Mouse (Mus musculus) spleen, postnatal 10 days (tissue): ENCODE measurements around the gene Reck.
A peak's percentile ranks its signal among the peaks of the same experiment; 100 is the strongest.

Experiments
- DNase-seq, 2 experiments: peaks; one replicate each; pipeline ENCODE4 v3.0.0; 2021 to 2022; ENCODE audit warnings: low spot score in 2 of 2

Reck gene

DNA sequence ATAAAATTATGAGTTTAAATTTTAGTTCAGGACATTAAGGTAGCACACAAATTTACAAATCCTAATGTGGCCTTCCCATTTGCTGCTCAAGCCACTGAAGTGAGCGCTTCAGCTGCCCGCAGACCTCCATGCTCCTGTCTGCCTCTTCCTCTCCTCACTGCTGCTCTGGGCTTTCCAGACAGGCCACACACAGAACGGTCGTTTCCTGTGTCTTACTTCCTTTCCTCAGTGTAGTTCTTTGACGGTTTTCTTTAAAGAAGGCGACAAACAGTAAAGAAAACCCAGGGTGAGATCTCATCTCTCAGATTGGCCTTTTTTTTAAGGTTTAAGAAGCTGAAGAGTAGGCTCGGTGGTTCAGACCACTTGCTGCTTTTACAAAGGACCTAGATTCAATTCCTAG, 28.4 kb downstream of the Reck start:
- DNase-seq: no peak

DNA sequence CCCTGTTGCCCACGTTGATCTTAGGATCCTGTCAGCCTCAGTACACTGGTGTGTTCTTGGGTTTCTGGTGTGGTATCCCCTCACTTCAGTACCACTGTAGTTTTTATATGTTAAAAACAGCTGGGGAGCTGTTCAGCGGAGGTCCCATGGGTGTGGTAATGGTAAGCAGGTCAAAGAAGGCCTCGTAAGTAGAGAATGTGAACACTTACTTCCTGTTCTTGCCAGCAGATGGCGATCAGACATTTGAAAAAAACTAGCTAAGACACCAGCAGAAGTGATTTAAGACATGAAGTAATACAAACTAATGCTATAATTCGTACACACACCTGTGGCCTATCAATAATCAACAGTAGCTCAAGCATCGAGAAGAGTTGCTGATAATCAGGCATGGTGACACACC, 31.1 kb downstream of the Reck start:
- peak; percentile 23 to 64 for DNase-seq

- DNase-seq: no peak
Observed at GRCm38 (mm10) chr4:43918221-43918620, 42.9 kb downstream of the Reck start.

DNA sequence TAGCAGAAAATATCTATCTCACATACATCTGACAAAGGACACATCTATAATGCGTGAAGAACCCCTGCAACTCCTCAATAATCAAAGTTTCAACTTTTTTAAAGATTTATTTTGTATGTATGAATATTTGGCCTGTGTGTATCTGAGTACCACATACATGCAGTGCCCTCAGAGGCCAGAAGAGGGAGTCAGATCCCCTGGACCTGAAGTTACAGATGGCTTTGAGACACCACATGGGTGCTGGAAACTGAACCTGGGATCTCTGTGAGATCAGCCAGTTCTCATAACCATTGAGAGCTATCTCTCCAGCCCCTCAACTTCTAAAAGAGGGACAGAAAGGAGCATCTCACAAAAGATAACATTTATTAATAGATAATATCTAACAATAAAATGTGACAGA, 45.3 kb downstream of the Reck start:
- no peak for DNase-seq

- DNase-seq: no peak
Observed at GRCm38 (mm10) chr4:43925125-43925524, 49.8 kb downstream of the Reck start.

DNA sequence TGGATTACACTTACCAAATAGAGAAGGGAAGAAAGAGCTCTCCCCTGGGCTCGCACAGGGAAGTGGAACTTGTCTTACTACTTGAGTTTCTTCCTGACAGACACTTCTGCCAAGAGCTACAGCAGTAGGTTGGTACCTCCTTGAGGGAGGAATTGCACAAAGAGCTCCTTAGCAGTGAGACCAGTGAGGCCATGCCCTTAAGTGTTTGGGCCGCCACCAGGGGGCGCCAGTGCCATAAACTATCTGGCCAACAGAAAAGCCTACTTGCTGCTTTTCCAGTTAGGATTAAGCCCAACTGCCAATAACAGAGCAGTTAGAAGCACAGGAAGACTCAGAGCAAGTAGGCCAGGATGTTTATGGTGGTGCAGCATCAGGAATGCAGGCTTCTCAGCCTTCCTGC, 50.4 kb downstream of the Reck start:
- peak; percentile 77 to 88 for DNase-seq

- peak; percentile 35 to 79 for DNase-seq
Observed at GRCm38 (mm10) chr4:43927826-43928225, 52.5 kb downstream of the Reck start.

DNA sequence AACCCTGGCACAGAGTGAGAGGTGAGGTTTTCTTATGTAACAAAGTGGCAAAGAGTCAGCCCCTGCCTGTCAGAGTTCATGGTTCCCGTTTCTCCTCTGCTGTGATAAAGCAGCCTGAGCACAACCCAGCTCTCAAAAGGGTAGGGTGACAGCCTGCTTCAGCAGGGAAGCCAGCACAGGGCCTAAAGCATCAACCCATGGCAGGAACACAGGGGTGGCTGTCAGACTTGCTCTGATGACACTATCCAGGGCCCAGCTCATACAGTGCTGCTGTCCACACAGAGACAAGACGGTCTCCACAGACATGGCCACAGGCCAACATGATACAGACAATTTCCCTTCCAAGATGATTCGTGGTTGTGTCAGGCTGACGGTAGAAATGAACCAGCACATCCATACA, 56.5 kb downstream of the Reck start:
- DNase-seq: no peak

GRCm38 (mm10) chr4:43936186-43936585, 60.9 kb downstream of the Reck start:
- DNase-seq: no peak

- DNase-seq: peak in 1 of 2 experiments; percentile 29
Observed at GRCm38 (mm10) chr4:43936749-43937674, 61.7 kb downstream of the Reck start.

- no peak for DNase-seq
Observed at GRCm38 (mm10) chr4:43941315-43941714, 66.0 kb downstream of the Reck start.

DNA sequence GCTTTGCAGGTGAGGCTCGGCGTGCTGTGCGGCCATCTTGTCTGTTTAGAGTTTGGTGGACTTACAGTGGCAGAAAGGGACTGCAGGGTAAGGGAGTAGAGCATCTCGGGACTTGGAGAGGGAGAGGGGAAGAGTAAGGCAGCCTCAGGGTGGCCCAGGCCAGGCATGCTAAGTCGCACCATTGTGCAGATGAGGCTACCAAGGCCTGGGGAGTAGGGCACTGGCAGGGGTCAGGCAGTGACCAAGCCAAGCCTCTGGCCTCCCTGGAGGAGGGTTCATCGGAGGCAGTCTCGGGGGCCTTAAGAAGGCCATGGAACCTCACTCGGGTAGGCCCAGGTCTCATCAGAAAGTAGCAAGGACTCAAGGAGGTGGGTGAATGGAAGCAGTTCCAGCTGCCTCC, 67.1 kb downstream of the Reck start:
- DNase-seq: no peak

- DNase-seq: no peak
Observed at GRCm38 (mm10) chr4:43947571-43947970, 72.2 kb downstream of the Reck start.

DNA sequence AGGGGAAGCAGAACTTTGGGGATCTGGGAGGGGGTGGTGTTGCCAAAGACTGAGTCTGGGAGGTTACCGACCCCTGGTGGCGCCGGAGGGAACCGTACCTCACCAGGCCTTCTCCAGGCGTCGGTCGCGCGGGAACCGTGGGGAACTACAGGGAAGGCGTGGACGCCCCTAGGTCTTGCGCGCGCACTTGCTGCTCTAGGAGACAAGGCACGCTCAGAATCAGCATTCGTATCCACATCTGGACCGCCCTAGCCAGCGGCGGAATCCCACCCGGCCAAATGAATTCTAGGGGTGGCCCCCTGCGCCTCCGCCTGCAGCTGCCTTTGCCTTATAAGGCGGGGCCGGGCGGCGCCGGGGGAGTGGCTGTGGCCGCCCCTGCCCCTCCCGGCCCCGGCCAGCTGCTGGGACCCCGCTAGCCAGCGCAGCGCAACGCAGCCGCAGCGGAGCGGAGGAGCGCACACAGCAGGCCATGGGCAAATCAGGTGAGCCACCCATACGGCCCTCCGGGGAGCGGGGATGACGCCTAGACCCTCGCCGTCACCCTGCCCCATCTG, 82.0 kb downstream of the Reck start, which contains the start of gene Glipr2:
Gene Glipr2 (plus strand): TSS at position 110 of the 554 bp plus-strand sequence.
- peak; percentile 80 to 91 for DNase-seq

GRCm38 (mm10) chr4:43957846-43958461, 82.6 kb downstream of the Reck start:
- DNase-seq: peak; percentile 58 to 69

DNA sequence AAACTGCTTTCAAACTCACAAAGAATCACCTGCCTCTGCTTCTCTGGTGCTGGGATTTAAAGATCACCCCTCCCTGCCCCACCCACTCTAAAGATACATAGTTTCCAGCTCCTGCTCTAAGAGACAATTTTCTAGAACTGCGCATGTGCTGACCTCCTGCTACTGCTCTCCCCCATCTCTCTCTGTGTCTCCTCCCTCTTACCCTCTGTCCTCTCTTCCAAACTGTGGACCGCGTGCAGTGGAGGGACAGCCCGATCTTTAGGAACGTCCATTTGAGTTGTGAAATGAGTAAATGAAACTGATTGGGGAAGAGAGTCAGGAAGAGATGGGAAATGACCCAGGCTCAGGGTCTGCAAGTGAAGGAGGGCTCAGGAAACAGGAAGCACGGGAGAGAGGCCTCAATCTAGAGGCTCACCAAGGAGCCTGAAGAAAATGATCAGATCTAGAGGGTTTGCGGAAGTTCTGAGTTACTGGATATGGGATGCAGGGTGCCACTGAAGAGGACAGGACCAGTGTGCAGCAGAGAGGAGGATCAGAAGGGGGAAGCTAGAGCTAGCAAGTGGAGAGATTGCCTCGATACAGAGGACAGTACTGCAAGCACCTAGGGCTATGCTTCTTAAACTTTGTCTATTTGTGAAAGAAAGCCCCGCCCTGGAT, 84.3 kb downstream of the Reck start:
- peak; percentile 32 to 35 for DNase-seq

DNA sequence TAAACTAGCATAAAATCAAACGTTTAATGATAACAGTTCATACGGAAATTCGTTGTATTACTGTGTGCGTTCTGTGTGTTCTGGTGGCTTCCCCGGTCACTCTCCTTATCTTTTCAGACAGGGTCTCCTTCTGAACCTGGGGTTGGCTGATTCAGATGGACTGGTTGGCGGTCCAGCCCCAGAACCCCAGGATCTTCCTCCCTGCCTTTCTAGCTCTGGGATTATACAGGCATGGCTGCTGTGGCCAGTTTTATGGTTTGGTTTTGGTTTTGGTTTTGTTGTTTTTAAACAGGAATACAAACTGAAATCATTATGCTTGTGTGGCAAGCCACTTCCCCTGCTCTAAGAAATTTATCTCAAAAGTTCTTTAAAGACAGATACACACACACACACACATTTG, 84.9 kb downstream of the Reck start:
- peak in 1 of 2 experiments; percentile 46 for DNase-seq

DNA sequence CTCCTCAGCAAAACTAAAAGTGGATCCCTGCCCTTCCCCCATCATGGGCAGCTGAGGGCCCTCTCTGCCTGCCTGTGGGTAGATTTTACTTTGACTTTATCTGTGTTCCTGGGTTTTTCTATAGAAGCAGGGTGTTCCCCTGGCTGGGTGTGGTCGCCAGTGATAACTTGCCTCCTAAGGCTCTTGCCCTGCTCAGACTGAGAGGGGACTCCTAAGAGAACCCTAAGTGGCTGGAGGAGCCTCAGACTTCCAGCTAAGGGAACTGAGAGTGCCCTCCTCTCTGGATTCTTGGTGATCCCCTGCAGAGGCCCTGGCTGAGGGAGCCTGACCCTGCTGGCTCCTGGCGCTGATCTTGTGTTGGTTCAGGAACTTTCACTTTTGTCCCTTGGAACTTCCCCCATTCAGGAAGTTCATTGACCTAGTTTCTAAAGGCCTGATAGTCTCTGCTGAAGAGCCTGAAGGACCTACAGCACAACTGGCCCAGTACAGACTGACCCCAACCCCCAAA, 89.0 kb downstream of the Reck start:
- peak; percentile 45 to 73 for DNase-seq

GRCm38 (mm10) chr4:43964951-43965684, 89.8 kb downstream of the Reck start:
- DNase-seq: peak; percentile 21 to 39

DNA sequence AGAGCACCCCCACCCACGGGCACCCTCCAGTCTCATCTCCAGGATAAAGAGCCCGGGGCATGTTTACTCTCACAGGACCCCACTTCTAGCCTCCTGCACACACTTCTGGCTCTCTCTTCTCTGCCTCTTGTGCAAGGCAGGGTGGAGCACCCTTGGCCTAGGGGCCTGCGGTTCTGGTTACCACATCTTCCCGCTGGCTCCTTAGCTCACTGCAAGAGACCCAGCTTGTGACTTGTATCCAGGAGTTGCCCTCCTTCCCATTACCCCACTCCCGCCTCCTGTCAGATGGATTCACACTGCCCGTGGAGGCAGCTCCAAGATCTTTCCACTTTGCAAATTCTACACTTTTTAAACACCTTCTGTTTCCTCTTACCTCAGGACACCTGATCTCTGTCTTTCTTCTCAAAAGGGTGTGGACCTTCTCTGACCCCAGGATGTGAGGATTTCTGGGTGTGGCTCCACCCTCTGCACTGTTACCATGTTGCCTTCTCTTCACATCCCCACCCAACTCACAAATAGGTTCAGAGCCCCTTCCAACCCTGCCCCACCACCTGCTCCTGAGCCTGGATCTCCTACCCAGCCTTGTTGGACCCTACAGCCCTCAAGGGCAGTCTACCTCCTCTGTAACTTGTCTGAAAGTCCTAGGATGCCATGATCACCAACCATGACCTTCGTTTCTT, 90.7 kb downstream of the Reck start:
- peak in 1 of 2 experiments; percentile 22 for DNase-seq

- DNase-seq: peak in 1 of 2 experiments; percentile 47
Observed at GRCm38 (mm10) chr4:43968650-43969049, 93.3 kb downstream of the Reck start.
